Mouse (Mus musculus): ENCODE measurements around the gene Ccdc36. TPM values are rescaled to one million over a fixed set of nuclear protein-coding genes. Genes with fewer than 3 reads are reported as not detected.
A peak's percentile ranks its signal among the peaks of the same experiment; 100 is the strongest.

Gene Ccdc36
- polyA plus RNA-seq, 1 experiment from 2014 or later = 1.6 TPM

- no peaks in the 10 kb centered on the region for H3K9me3 ChIP-seq (replicated peaks)
- no peaks in the 10 kb centered on the region for H3K27me3 ChIP-seq
- 0 out of 2 replicates have a peak, but pooled peaks cover 3% of the 10 kb centered on the region for H3K4me1 ChIP-seq
- no peak overlapping the region for H3K27ac ChIP-seq
- no peak for ATAC-seq (replicated peaks; ENCODE audit: low FRiP score)
- H3K4me3 ChIP-seq (replicated peaks) = no peak overlapping the region
- no peaks in the 10 kb centered on the region for H3K36me3 ChIP-seq
- WGBS = 89% methylated on average over 11 of the region's 11 CpGs
- no peak overlapping the region for H3K4me2 ChIP-seq
- no peak overlapping the region for H3K9ac ChIP-seq
These were observed 13.1 kb upstream of the Ccdc36 start for GRCm38 (mm10) chr9:108441236-108441919.

GRCm38 (mm10) chr9:108440485-108440884 is 12.2 kb upstream of the Ccdc36 start:
- Histone ChIP-seq H3K27ac (no peak overlapping the region), H3K4me1 (0 out of 2 replicates have a peak, but pooled peaks cover 3% of the 10 kb centered on the region), H3K27me3 (no peaks in the 10 kb centered on the region), H3K9me3 (replicated peaks) (no peaks in the 10 kb centered on the region), H3K36me3 (no peaks in the 10 kb centered on the region), H3K4me2 (no peak overlapping the region), H3K4me3 (replicated peaks) (no peak overlapping the region), H3K9ac (no peak overlapping the region)
- WGBS = 66% methylated on average over 5 of the region's 5 CpGs
- ATAC-seq (replicated peaks; ENCODE audit: low FRiP score) = no peak

GRCm38 (mm10) chr9:108439176-108439575 is 10.9 kb upstream of the Ccdc36 start:
- Histone ChIP-seq H3K4me1 (no peaks in the 10 kb centered on the region), H3K9ac (no peak overlapping the region), H3K27me3 (no peaks in the 10 kb centered on the region), H3K27ac (no peak overlapping the region), H3K4me2 (no peak overlapping the region), H3K9me3 (replicated peaks) (no peaks in the 10 kb centered on the region), H3K4me3 (replicated peaks) (no peak overlapping the region), H3K36me3 (no peaks in the 10 kb centered on the region)
- no peak for ATAC-seq (replicated peaks; ENCODE audit: low FRiP score)
- 78% methylated on average over 6 of the region's 6 CpGs for WGBS

GRCm38 (mm10) chr9:108436182-108436581 is 7.9 kb upstream of the Ccdc36 start, which contains the start of gene BC048562:
BC048562 (plus strand) TSS chr9:108436482.
- Histone ChIP-seq H3K4me3 (replicated peaks) (no peak within 1 kb of the TSS), H3K9ac (no peak within 1 kb of the TSS), H3K27ac (no peak within 1 kb of the TSS), H3K4me2 (no peak within 1 kb of the TSS), H3K36me3 (no peaks in the 10 kb centered on the region), H3K4me1 (0 out of 2 replicates have a peak, but pooled peaks cover 5% of the 10 kb centered on the region), H3K27me3 (no peaks in the 10 kb centered on the region), H3K9me3 (replicated peaks) (no peaks in the 10 kb centered on the region)
- WGBS = 76% methylated on average over 3 of the region's 3 CpGs
- ATAC-seq (replicated peaks; ENCODE audit: low FRiP score) = no peak

DNA sequence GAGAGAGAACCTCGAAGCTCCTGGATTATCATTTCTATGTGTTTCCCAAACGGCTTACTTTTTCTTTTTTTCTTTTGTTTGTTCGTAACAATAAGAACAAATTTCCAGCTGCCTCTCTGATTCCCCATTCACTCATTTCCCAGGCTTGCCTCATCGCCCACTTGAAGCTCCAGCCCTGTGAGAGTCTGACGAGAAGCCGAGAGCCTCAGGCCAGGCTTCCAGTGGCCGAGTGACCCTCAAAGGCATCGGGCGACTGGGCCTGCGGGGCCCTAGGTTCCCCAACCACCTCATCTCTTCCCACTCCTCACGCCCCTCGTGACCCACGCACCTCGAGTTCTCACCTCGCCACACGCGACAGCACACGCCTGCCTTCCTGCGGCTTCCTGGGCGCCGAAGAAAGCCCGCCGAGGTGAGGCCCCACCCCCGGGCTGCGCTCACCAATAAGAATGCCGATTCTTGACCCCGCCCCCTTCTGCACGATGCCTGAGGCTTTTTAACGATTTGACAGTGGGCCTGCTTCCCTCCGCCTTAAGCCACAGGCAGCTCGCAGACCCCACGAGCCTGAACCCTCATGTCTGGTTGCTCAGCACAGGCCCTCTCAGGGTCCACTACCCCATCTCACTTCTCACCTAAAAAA is 3.3 kb upstream of the Ccdc36 start:
- H3K4me3 ChIP-seq (replicated peaks) = peak overlapping the region; percentile 37
- no peaks in the 10 kb centered on the region for H3K27me3 ChIP-seq
- H3K9ac ChIP-seq = peak overlapping the region; percentile 41; the same call in 1 of the 2 replicates
- H3K36me3 ChIP-seq = no peaks in the 10 kb centered on the region
- H3K27ac ChIP-seq = no peak overlapping the region
- peak; percentile 73 for ATAC-seq (replicated peaks; ENCODE audit: low FRiP score)
- no peaks in the 10 kb centered on the region for H3K9me3 ChIP-seq (replicated peaks)
- WGBS = 46% methylated on average over 32 of the region's 32 CpGs
- 0 out of 2 replicates have a peak, but pooled peaks cover 5% of the 10 kb centered on the region for H3K4me1 ChIP-seq
- peak overlapping the region; percentile 63 for H3K4me2 ChIP-seq

- H3K9me3 ChIP-seq (replicated peaks) = no peaks in the 10 kb centered on the region
- ATAC-seq (replicated peaks; ENCODE audit: low FRiP score) = no peak
- 70% methylated on average over 1 of the region's 1 CpGs for WGBS
- H3K27me3 ChIP-seq = no peaks in the 10 kb centered on the region
- H3K4me3 ChIP-seq (replicated peaks) = no peak overlapping the region
- H3K36me3 ChIP-seq = no peaks in the 10 kb centered on the region
- H3K9ac ChIP-seq = no peak overlapping the region
- no peak overlapping the region for H3K27ac ChIP-seq
- H3K4me1 ChIP-seq = no peaks in the 10 kb centered on the region
- H3K4me2 ChIP-seq = no peak overlapping the region
These were observed 16.1 kb downstream of the Ccdc36 start for GRCm38 (mm10) chr9:108412221-108412620.

DNA sequence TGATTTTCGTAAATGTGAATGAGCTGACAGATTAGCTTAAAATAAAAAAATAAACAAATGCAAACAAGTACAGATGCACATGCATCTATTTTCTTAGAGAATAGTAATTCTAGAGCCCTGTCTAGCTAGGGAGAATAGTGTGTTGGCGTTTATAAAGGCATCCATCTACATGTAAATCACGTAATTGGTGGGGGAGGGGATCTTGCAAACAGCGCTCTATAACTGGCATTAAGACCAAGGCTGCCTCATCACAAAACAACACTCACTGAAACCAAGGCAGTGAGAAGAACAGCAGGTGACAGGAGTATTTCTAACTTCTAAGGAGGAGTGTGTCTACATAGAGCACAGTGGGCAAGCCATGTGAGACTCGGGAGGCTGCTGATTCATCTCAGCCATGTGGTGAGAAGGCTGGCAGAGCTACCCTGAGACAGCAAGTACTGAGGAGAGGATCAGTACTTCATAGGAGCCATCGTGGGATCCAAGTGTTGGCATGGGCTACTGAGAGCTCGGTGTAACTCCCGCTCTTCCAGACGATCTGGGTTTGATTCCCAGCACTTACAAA is 16.8 kb downstream of the Ccdc36 start:
- Histone ChIP-seq H3K27ac (no peak overlapping the region), H3K36me3 (no peaks in the 10 kb centered on the region), H3K4me3 (replicated peaks) (no peak overlapping the region), H3K9ac (no peak overlapping the region), H3K9me3 (replicated peaks) (no peaks in the 10 kb centered on the region), H3K4me2 (no peak overlapping the region), H3K4me1 (no peaks in the 10 kb centered on the region), H3K27me3 (no peaks in the 10 kb centered on the region)
- WGBS = 78% methylated on average over 9 of the region's 9 CpGs
- ATAC-seq (replicated peaks; ENCODE audit: low FRiP score) = no peak

DNA sequence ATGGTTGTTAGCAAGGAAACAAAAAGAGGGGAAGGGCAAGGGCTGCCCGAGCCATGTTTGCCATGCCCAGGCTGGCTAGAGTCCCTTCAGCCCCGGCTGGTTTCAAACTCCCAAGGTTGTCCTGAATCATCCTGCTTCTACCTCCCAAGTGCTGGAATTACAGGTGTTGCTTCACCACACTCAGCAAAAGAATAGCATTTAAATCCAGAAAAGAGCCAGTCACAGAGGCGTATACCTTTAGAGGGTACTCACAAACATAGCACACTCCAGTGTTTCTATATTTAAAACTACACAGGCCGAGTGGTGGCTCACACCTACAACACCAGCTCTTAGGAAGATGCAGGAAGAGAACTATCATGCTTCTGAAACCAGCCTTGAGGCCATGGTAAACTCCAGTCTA is 18.7 kb downstream of the Ccdc36 start:
- H3K27ac ChIP-seq = no peak overlapping the region
- 84% methylated on average over 4 of the region's 4 CpGs for WGBS

DNA sequence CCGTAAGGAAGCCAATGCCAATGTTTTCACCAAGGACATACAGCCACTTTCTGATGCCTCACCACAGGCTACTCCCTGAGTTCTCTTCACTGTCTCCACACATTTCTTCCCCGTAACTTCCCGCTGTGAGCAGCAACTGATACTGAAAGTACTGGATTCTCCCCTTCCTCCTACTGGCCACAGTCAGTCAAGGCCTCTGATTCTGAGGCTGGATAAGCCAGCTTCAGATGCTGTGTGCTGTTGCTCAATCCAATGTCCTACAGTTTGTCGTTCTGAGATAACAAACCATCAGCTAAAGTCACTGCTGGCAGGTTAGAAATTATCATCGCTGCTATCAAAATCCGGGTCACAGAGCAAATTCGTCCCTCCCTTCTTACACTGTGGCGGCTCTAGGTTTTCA is 23.8 kb downstream of the Ccdc36 start:
- no peak overlapping the region for H3K27ac ChIP-seq
- no peaks in the 10 kb centered on the region for H3K36me3 ChIP-seq
- no peak overlapping the region for H3K4me3 ChIP-seq (replicated peaks)
- H3K4me1 ChIP-seq = 0 out of 2 replicates have a peak, but pooled peaks cover 7% of the 10 kb centered on the region
- WGBS = 67% methylated on average over 8 of the region's 8 CpGs
- no peaks in the 10 kb centered on the region for H3K27me3 ChIP-seq
- ATAC-seq (replicated peaks; ENCODE audit: low FRiP score) = no peak
- H3K4me2 ChIP-seq = no peak overlapping the region
- H3K9me3 ChIP-seq (replicated peaks) = no peaks in the 10 kb centered on the region
- H3K9ac ChIP-seq = no peak overlapping the region

More for the DNA sequence above, 18.7 kb downstream of the Ccdc36 start:
- no peaks in the 10 kb centered on the region for H3K9me3 ChIP-seq (replicated peaks)
- H3K9ac ChIP-seq = no peak overlapping the region
- no peak overlapping the region for H3K4me3 ChIP-seq (replicated peaks)
- H3K27me3 ChIP-seq = no peaks in the 10 kb centered on the region
- 0 out of 2 replicates have a peak, but pooled peaks cover 7% of the 10 kb centered on the region for H3K4me1 ChIP-seq
- no peaks in the 10 kb centered on the region for H3K36me3 ChIP-seq
- no peak for ATAC-seq (replicated peaks; ENCODE audit: low FRiP score)
- no peak overlapping the region for H3K4me2 ChIP-seq

DNA sequence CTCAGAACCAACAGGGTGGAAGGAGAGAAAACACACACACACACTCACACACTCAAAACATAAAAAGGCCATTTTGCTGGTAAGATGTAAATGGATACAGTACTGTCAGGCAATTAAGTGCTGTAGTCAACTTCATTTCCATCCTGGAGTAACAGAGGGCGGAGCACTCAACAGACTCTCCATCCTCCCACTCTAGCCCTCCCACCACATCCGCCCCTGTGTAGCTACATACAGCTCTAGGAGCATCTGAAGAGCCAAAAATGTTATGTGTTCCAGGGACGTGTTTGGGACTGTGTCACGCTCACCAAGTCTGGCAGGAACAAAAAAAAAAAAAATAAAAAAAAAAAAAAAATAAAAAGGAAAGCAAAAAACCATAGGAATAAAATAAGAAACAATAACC is 25.2 kb downstream of the Ccdc36 start:
- Histone ChIP-seq H3K9me3 (replicated peaks) (no peaks in the 10 kb centered on the region), H3K4me1 (0 out of 2 replicates have a peak, but pooled peaks cover 7% of the 10 kb centered on the region), H3K27ac (no peak overlapping the region), H3K9ac (no peak overlapping the region), H3K4me3 (replicated peaks) (no peak overlapping the region), H3K27me3 (no peaks in the 10 kb centered on the region), H3K4me2 (no peak overlapping the region), H3K36me3 (no peaks in the 10 kb centered on the region)
- no peak for ATAC-seq (replicated peaks; ENCODE audit: low FRiP score)
- WGBS = 78% methylated on average over 4 of the region's 4 CpGs

DNA sequence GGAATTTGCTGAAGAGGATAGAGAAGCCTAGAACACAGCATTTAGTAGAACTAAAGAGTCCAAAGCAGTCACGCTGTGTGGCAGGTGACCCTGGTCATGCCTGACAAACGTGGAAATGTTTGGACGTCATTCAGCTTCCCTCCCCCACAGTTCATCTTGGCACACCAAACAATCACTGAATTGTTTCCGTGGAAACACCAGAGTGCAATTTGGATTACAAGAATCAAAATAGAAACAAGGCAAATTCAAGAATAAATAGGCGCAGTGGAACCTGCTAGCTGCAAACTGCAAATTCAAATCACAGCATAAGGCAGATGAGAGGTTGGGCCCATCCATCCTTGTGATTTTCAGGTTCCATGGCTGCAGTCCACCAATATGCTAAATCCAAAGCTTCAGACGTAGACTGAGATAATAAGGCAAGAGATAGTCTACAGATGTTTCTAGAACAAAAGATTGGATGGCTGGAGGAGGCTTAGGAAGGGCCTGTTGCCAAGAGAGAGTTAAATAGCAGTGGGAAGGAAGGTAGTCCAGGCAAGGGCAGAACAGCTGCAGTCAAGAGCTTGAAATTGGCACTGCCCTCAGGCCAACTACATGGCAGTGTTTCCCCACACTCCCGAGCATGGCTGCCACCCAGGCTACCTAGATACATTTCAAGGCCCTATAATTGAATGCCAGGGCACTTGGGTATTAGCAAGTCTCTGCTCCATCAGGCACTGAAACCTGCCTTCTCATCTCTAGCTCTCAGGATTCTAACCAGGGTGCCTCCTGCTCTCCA is 26.9 kb downstream of the Ccdc36 start:
- no peaks in the 10 kb centered on the region for H3K9me3 ChIP-seq (replicated peaks)
- H3K4me3 ChIP-seq (replicated peaks) = no peak overlapping the region
- H3K9ac ChIP-seq = no peak overlapping the region
- 68% methylated on average over 7 of the region's 7 CpGs for WGBS
- no peaks in the 10 kb centered on the region for H3K27me3 ChIP-seq
- 0 out of 2 replicates have a peak, but pooled peaks cover 7% of the 10 kb centered on the region for H3K4me1 ChIP-seq
- H3K27ac ChIP-seq = no peak overlapping the region
- no peaks in the 10 kb centered on the region for H3K36me3 ChIP-seq
- ATAC-seq (replicated peaks; ENCODE audit: low FRiP score) = no peak
- H3K4me2 ChIP-seq = no peak overlapping the region

GRCm38 (mm10) chr9:108398324-108398723 is 30.0 kb downstream of the Ccdc36 start:
- H3K4me2 ChIP-seq = no peak overlapping the region
- ATAC-seq (replicated peaks; ENCODE audit: low FRiP score) = no peak
- H3K4me1 ChIP-seq = no peaks in the 10 kb centered on the region
- no peaks in the 10 kb centered on the region for H3K9me3 ChIP-seq (replicated peaks)
- H3K4me3 ChIP-seq (replicated peaks) = no peak overlapping the region
- H3K36me3 ChIP-seq = peaks cover 13% of the 10 kb centered on the region
- WGBS = 89% methylated on average over 3 of the region's 3 CpGs
- no peaks in the 10 kb centered on the region for H3K27me3 ChIP-seq
- no peak overlapping the region for H3K27ac ChIP-seq
- H3K9ac ChIP-seq = no peak overlapping the region
